Mouse (Mus musculus) MEL (cell line): ENCODE measurements at regions not wholly inside any gene's neighbourhood (a gene's known extent, or its start where the extent isn't known, plus 50 kb on each side); places are given as distances from the start of the nearest gene placed in this dataset.

Source experiments
- DNase-seq: peaks from one replicate; pipeline ENCODE4 v3.0.0; 2011; ENCODE audit warnings: low read depth, low spot score
- H3K27ac ChIP-seq: 2 replicates; pipeline ENCODE4 v1.5.1; 2012; ENCODE audit warnings: low read depth, mild to moderate bottlenecking, control low read depth, low read length, moderate library complexity; ENCODE audit not compliant: control insufficient read depth
- H3K27me3 ChIP-seq, 2 experiments: fragments of 150-350 bp in 1 of 2; sonication (generic) in 1 of 2; 2 replicates each; pipeline ENCODE4 v1.6.1; 2012; ENCODE audit warnings: low read length in 2 of 2, mild to moderate bottlenecking in 2 of 2, improper control_type of control experiment in 1 of 2, moderate library complexity in 1 of 2; ENCODE audit not compliant: insufficient read depth in 2 of 2, control insufficient read depth in 1 of 2
- H3K36me3 ChIP-seq, 2 experiments: 2 replicates each; pipeline ENCODE4 v1.6.1; 2012 to 2014; ENCODE audit warnings: low read length in 2 of 2, improper control_type of control experiment in 1 of 2, inconsistent platforms in 1 of 2, mild to moderate bottlenecking in 1 of 2; ENCODE audit not compliant: insufficient read depth in 2 of 2, control insufficient read depth in 1 of 2
- H3K4me1 ChIP-seq, 2 experiments: fragments of 150-350 bp in 1 of 2; sonication (generic) in 1 of 2; 2 replicates each; pipeline ENCODE4 v1.6.1; 2012; ENCODE audit warnings: low read length in 2 of 2, improper control_type of control experiment in 1 of 2, mild to moderate bottlenecking in 1 of 2; ENCODE audit not compliant: insufficient read depth in 2 of 2, control insufficient read depth in 1 of 2
- H3K4me3 ChIP-seq, 2 experiments: fragments of 150-350 bp in 1 of 2; sonication (generic) in 1 of 2; 2 replicates each; pipeline ENCODE4 v1.5.1; 2012; ENCODE audit warnings: low read depth in 2 of 2, low read length in 2 of 2, mild to moderate bottlenecking in 2 of 2, moderate library complexity in 2 of 2, control low read depth in 1 of 2, improper control_type of control experiment in 1 of 2; ENCODE audit not compliant: control insufficient read depth in 1 of 2, insufficient read depth in 1 of 2
- H3K79me2 ChIP-seq: 2 replicates; pipeline ENCODE4 v1.6.1; 2012; ENCODE audit warnings: mild to moderate bottlenecking, low read length, moderate library complexity; ENCODE audit not compliant: control insufficient read depth, poor library complexity, insufficient read depth
- H3K9ac ChIP-seq: 2 replicates; pipeline ENCODE4 v1.6.1; 2012; ENCODE audit warnings: low read depth, mild to moderate bottlenecking, control low read depth, low read length, moderate library complexity; ENCODE audit not compliant: control insufficient read depth, poor library complexity, severe bottlenecking
- H3K9me3 ChIP-seq: fragments of 150-350 bp; sonication (generic); replicated peaks from 2 replicates; pipeline ENCODE4 v1.6.1; 2012; ENCODE audit warnings: mild to moderate bottlenecking, low read length, improper control_type of control experiment, moderate library complexity; ENCODE audit not compliant: insufficient read depth
- BHLHE40 ChIP-seq: IDR thresholded peaks from 2 replicates; pipeline ENCODE4 v1.6.1; 2012; ENCODE audit warnings: low read depth, mild to moderate bottlenecking, inconsistent platforms, low read length, improper control_type of control experiment, borderline replicate concordance
- CHD2 ChIP-seq: IDR thresholded peaks from 2 replicates; pipeline ENCODE4 v1.6.1; 2011; ENCODE audit warnings: low read length, improper control_type of control experiment
- CTCF ChIP-seq, 3 experiments: IDR thresholded peaks in 2 of 3; conservative IDR thresholded peaks in 1 of 3; 2 replicates each; pipeline ENCODE4 v1.5.1; 2011 to 2012; ENCODE audit warnings: low read length in 3 of 3, low read depth in 2 of 3, mild to moderate bottlenecking in 2 of 3, improper control_type of control experiment in 1 of 3, inconsistent platforms in 1 of 3, mixed read lengths in 1 of 3, moderate library complexity in 1 of 3; ENCODE audit not compliant: control insufficient read depth in 1 of 3, insufficient read depth in 1 of 3, poor library complexity in 1 of 3, severe bottlenecking in 1 of 3
- ELF1 ChIP-seq: IDR thresholded peaks from 2 replicates; pipeline ENCODE4 v1.6.1; 2014; ENCODE audit warnings: low read depth, mild to moderate bottlenecking, inconsistent platforms, low read length, improper control_type of control experiment, moderate library complexity
- EP300 ChIP-seq, 2 experiments: IDR thresholded peaks; 2 replicates each; pipeline ENCODE4 v1.6.1; 2011; ENCODE audit warnings: improper control_type of control experiment in 2 of 2, low read length in 2 of 2, low read depth in 1 of 2, mild to moderate bottlenecking in 1 of 2
- ETS1 ChIP-seq: IDR thresholded peaks from 2 replicates; pipeline ENCODE4 v1.6.1; 2012; ENCODE audit warnings: low read depth, mild to moderate bottlenecking, inconsistent platforms, low read length, improper control_type of control experiment, moderate library complexity
- GABPA ChIP-seq: IDR thresholded peaks from 2 replicates; pipeline ENCODE4 v1.6.1; 2012; ENCODE audit warnings: low read depth, mild to moderate bottlenecking, inconsistent platforms, low read length, improper control_type of control experiment, moderate library complexity
- GATA1 ChIP-seq: IDR thresholded peaks from 2 replicates; pipeline ENCODE4 v1.6.1; 2011; ENCODE audit warnings: low read depth, low read length, improper control_type of control experiment
- JUND ChIP-seq: IDR thresholded peaks from 2 replicates; pipeline ENCODE4 v1.6.1; 2011; ENCODE audit warnings: low read depth, mild to moderate bottlenecking, improper control_type of control experiment, low read length
- KAT2A ChIP-seq: conservative IDR thresholded peaks from 2 replicates; pipeline ENCODE4 v1.6.1; 2012; ENCODE audit warnings: low read depth, low read length, improper control_type of control experiment, inconsistent platforms
- MAX ChIP-seq: IDR thresholded peaks from 2 replicates; pipeline ENCODE4 v1.6.1; 2011; ENCODE audit warnings: low read length, improper control_type of control experiment
- MAZ ChIP-seq: IDR thresholded peaks from 2 replicates; pipeline ENCODE4 v1.6.1; 2012; ENCODE audit warnings: low read depth, mild to moderate bottlenecking, inconsistent platforms, low read length, improper control_type of control experiment
- MEF2A ChIP-seq: IDR thresholded peaks from 2 replicates; pipeline ENCODE4 v1.6.1; 2014; ENCODE audit warnings: low read depth, mild to moderate bottlenecking, inconsistent platforms, low read length, improper control_type of control experiment; ENCODE audit not compliant: poor library complexity, insufficient replicate concordance, severe bottlenecking; ENCODE audit errors: extremely low read depth
- MXI1 ChIP-seq: IDR thresholded peaks from 2 replicates; pipeline ENCODE4 v1.6.1; 2011; ENCODE audit warnings: mild to moderate bottlenecking, low read depth, low read length, improper control_type of control experiment
- MYB ChIP-seq: IDR thresholded peaks from 2 replicates; pipeline ENCODE4 v1.6.1; 2011; ENCODE audit warnings: mild to moderate bottlenecking, low read depth, low read length, improper control_type of control experiment
- MYC ChIP-seq: IDR thresholded peaks from 2 replicates; pipeline ENCODE4 v1.6.1; 2011; ENCODE audit warnings: low read depth, mild to moderate bottlenecking, low read length, improper control_type of control experiment, moderate library complexity
- NRF1 ChIP-seq: IDR thresholded peaks from 2 replicates; pipeline ENCODE4 v1.6.1; 2014; ENCODE audit warnings: low read depth, mild to moderate bottlenecking, inconsistent platforms, low read length, improper control_type of control experiment, moderate library complexity; ENCODE audit not compliant: poor library complexity, insufficient read depth, severe bottlenecking
- POLR2AphosphoS2 ChIP-seq: IDR thresholded peaks from 2 replicates; pipeline ENCODE4 v1.6.1; 2011; ENCODE audit warnings: low read length, improper control_type of control experiment
- RCOR1 ChIP-seq: IDR thresholded peaks from 2 replicates; pipeline ENCODE4 v1.6.1; 2012; ENCODE audit warnings: low read depth, mild to moderate bottlenecking, inconsistent platforms, low read length, improper control_type of control experiment
- SIN3A ChIP-seq: IDR thresholded peaks from 2 replicates; pipeline ENCODE4 v1.6.1; 2012; ENCODE audit warnings: low read length, improper control_type of control experiment, inconsistent platforms
- SMC3 ChIP-seq: IDR thresholded peaks from 2 replicates; pipeline ENCODE4 v1.6.1; 2011; ENCODE audit warnings: low read depth, low read length, improper control_type of control experiment
- TAL1 ChIP-seq: IDR thresholded peaks from 2 replicates; pipeline ENCODE4 v1.6.1; 2012; ENCODE audit warnings: mild to moderate bottlenecking, inconsistent platforms, low read length, moderate library complexity, mixed read lengths
- TCF12 ChIP-seq: IDR thresholded peaks from 2 replicates; pipeline ENCODE4 v1.6.1; 2014; ENCODE audit warnings: low read depth, mild to moderate bottlenecking, inconsistent platforms, low read length, improper control_type of control experiment, moderate library complexity
- ZC3H11A ChIP-seq: IDR thresholded peaks from 2 replicates; pipeline ENCODE4 v1.6.1; 2012; ENCODE audit warnings: low read depth, mild to moderate bottlenecking, inconsistent platforms, low read length, improper control_type of control experiment
- ZKSCAN1 ChIP-seq: IDR thresholded peaks from 2 replicates; pipeline ENCODE4 v1.6.1; 2012; ENCODE audit warnings: low read depth, mild to moderate bottlenecking, inconsistent platforms, low read length, improper control_type of control experiment, moderate library complexity
- ZMIZ1 ChIP-seq: IDR thresholded peaks from 2 replicates; pipeline ENCODE4 v1.6.1; 2012; ENCODE audit warnings: low read depth, mild to moderate bottlenecking, inconsistent platforms, low read length, improper control_type of control experiment, moderate library complexity

- TF ChIP-seq ETS1 (peak; percentile 63), SMC3 (no peak), CTCF (IDR thresholded peaks at IDR 0.05 in 2 of 3, conservative IDR thresholded peaks at IDR 0.05 in 1 of 3; ENCODE audit: control insufficient read depth in 1 of 3, insufficient read depth in 1 of 3, low read depth in 2 of 3, low read length in 3 of 3, poor library complexity in 1 of 3, severe bottlenecking in 1 of 3) (no peak), ZMIZ1 (no peak), ZC3H11A (no peak), MAX (no peak), EP300 (IDR thresholded peaks at IDR 0.05; ENCODE audit: low read depth in 1 of 2, low read length in 2 of 2) (peak; percentile 39 to 82; a peak in 3 of 4 replicates), TCF12 (peak; percentile 88), GATA1 (peak; percentile 16; the same call in 1 of the 2 replicates), RCOR1 (peak; percentile 40; the same call in 1 of the 2 replicates), KAT2A (no peak), MAZ (no peak), NRF1 (no peak), SIN3A (no peak), MYB (peak; percentile 16; the same call in 1 of the 2 replicates), GABPA (no peak), MXI1 (no peak)
- H3K27me3 ChIP-seq = no peaks in the 10 kb centered on the region
- no peaks in the 10 kb centered on the region for H3K9me3 ChIP-seq
- H3K27ac ChIP-seq = no peak overlapping the region
- H3K9ac ChIP-seq = no peak overlapping the region
- DNase-seq = peak; percentile 3
- H3K4me3 ChIP-seq = no peak overlapping the region
- peaks cover 0 to 3% of the 10 kb centered on the region in 2 experiments; a peak in 2 of 4 replicates for H3K4me1 ChIP-seq
- H3K36me3 ChIP-seq = peaks cover 0 to 2% of the 10 kb centered on the region in 2 experiments; a peak in 2 of 4 replicates
- no peaks in the 10 kb centered on the region for H3K79me2 ChIP-seq
Observed at GRCm38 (mm10) chr17:77118481-77118880, 1081.6 kb upstream of the Crim1 start.

- TF ChIP-seq MEF2A (no peak), GATA1 (no peak), MAZ (no peak), ELF1 (no peak), ZKSCAN1 (no peak), CHD2 (no peak), ZMIZ1 (no peak), POLR2AphosphoS2 (no peak), SMC3 (no peak), JUND (no peak), MYB (no peak), BHLHE40 (no peak), SIN3A (no peak), MYC (no peak), TAL1 (no peak), RCOR1 (no peak)
- TF ChIP-seq, all 39 proteins: peak for 0
- Histone ChIP-seq H3K4me3 (no peak overlapping the region), H3K36me3 (no peaks in the 10 kb centered on the region), H3K79me2 (no peaks in the 10 kb centered on the region), H3K4me1 (no peaks in the 10 kb centered on the region), H3K27ac (no peak overlapping the region), H3K9ac (no peak overlapping the region), H3K27me3 (no peaks in the 10 kb centered on the region), H3K9me3 (no peaks in the 10 kb centered on the region)
- DNase-seq = no peak
Observed at GRCm38 (mm10) chr17:77127011-77127410, 1073.0 kb upstream of the Crim1 start.
